Mouse (Mus musculus) kidney, adult 8-10 months (tissue): Measurements from ENCODE around the gene BC003965.
"Not testable (repeated sequence)": the region's sequence is repeated elsewhere in the genome, so short reads cannot be mapped to it uniquely, and the experiment has no call there.

Experiments
- DNase-seq, 2 experiments: peaks; one replicate each; pipeline ENCODE4 v3.0.0; 2022

Gene BC003965

DNA sequence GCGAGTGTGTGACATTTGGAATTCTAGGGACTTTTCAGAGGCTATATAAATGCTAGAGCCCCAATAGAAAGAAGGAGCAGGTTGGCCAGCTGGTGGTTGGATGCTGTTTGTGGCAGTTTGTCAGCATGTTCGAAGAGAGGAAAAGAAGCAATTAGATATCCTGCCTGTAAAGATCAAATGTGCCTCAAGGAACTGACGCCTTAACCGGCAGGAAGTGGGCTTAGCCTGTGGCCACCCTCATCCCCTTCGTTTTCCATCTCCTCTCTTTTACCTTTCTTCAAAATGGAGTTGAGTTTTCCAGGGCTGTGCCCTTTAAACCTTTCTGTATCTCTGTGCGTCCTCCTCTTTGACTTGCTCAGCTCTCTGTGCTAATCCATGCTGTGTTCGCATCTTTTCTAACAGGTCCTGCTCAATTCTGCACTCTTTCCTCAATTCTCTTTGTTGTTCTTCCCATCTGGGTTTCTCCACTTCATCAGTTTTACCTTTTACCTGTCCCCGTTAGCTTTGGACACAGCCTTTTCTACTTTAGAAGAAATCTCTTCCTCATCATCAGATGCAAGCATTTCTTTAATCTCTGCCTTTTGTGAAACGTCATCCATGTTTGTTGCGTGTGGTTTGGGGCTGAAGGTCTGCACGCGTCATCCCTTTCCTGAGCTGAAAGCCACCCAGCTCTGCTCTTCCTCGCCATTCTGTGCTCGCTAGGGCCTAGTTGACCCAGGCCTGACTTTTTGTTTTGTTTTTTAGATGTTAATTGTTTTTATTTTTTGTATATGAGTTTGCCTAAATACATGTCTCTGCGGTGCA, 35.3 kb downstream of the BC003965 start:
- DNase-seq: no peak

- DNase-seq: peak; percentile 31 to 38
Measured at GRCm38 (mm10) chr17:25220746-25221145, 36.4 kb downstream of the BC003965 start.

DNA sequence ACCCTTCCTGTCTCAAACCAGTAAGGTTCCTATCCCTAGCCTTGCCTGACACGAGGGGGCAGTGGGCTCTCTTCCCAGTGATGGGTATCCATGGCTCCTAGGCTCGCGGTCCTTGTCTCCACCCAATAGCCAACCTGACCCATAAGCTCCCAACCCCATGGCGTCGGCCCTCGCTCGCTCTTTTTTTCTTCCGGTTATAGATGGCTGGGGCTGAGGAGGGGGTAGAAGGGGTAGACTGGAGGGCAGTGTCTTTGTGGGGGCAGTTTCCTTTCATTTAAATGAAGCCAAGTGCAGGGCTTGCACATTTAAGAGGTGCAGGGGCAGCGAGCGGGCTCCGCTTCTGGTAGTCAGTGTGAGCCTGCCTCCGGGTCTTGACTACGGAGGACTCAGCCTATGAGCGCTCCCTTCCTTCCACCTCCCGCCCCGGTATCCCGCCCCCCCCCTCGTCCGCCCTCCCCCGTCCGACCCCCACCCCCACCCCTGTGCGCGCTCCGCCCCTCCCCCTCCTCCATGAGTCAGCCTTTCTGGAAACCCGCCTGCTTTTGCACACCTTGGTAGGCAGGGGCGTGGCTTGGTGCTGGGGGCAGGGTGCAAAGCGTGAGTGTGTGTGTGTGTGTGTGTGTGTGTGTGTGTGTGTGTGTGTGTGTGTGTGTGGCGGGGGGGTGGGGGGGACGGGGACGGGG, 37.6 kb downstream of the BC003965 start:
- DNase-seq: peak; percentile 64 to 72

- not testable (repeated sequence) for DNase-seq
Measured at GRCm38 (mm10) chr17:25222504-25222940, 38.2 kb downstream of the BC003965 start.

- DNase-seq: no peak
Measured at GRCm38 (mm10) chr17:25222951-25223601, 38.7 kb downstream of the BC003965 start.

DNA sequence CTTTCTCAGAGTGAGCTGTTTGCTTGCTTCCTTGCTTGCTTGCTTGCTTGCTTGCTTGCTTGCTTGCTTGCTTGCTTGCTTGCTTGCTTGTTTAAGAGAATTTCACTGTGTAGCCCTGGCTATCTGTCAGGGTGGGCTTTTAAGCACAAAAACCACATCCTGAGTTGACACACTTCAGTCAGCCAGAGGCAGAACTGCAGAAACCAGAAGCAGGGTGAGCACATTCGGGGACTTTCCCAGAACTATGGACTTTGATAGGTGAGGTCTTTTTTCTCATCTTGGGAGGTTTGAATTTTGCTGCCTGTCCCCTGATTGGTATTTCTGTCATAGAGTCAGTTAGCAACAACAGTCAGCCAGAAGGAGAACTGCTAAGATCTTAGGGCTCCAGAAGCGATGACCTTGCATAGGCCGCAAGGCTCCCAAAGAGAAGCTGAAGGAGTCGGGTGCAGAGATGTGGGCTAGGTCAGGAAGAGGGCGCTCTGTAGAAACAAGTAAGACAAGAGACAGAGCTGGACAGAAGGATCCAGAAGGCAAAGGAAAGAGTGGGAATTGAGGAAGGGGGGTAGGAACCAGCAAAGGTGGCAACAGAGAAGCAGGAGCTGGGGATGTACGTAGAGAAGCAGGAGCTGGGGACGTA, 40.4 kb downstream of the BC003965 start:
- DNase-seq: no peak

DNA sequence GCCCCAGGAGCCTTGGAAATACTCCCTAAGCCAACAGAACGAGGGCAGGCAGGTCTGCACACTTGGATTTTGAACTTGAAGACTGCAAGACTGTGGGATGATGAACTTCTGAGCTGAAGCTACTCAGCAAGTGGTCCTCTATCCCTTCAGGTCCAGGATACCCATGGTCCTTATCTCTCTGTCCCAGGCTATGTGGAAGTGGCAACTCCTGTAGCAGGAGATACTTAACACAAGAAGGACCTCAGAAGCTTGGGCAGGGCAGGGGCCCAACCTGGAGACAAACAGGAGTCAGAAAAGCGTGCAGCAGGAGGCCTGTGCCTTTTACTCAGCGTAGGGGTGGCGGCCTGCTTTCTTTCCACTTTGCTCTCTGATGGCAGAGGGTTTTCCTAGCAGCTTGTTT, 41.3 kb downstream of the BC003965 start:
- DNase-seq: no peak

- peak; percentile 51 to 73 for DNase-seq
Measured at GRCm38 (mm10) chr17:25227991-25228390, 43.6 kb downstream of the BC003965 start.

- peak; percentile 43 to 55 for DNase-seq
Measured at GRCm38 (mm10) chr17:25230014-25230655, 45.8 kb downstream of the BC003965 start.

- peak; percentile 67 to 81 for DNase-seq
Measured at GRCm38 (mm10) chr17:25230700-25231099, 46.3 kb downstream of the BC003965 start.

DNA sequence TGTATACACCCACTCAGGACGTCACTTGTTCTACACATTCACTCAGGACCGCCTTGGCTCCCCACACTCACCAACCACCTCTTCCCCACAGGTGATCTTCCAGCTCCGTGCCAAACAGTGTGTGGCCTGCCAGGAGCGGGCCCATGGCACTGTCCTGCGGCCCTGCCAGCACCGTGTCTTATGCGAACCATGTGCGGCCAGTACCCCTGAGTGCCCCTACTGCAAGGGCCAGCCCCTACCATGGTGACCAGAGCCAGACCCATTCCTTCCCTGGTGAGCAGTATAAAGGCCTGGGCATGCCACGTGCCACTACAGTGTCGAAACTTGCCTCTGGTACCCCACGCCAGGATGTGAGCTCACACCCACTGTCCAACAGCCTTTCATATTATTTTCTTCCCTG, 47.3 kb downstream of the BC003965 start:
- not testable (repeated sequence) for DNase-seq

GRCm38 (mm10) chr17:25235635-25236034, 51.3 kb downstream of the BC003965 start:
- DNase-seq: no peak
